Mouse (Mus musculus): ENCODE data around the gene Slc9a9. TPM values are rescaled to one million over a fixed set of nuclear protein-coding genes. Genes with fewer than 3 reads are reported as not detected.

The Slc9a9 gene
- total RNA-seq, 2 experiments from 2014 or later, result 5.4 to 13.0 TPM

DNA sequence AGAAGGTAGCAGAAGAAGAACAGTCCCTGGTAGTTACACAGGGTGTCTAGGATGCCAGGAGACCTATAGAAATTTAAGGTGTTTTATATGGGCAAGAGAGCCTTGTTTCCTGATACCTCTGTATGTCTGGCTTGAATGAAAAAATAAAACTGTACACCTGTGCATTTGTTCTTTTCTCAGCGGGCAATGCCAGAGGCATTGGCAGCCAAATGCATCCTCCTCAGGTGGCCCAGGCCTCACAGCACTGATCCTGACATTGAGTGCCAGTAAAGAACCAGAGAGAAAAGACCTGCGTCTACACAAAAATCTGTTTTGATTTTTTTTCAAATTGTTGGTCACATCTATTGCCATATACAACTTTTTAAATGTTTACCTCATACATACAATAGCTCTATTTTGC is 121.3 kb downstream of the Slc9a9 start:
- no peak for ATAC-seq (replicated peaks; ENCODE audit: low FRiP score, poor library complexity, severe bottlenecking)

DNA sequence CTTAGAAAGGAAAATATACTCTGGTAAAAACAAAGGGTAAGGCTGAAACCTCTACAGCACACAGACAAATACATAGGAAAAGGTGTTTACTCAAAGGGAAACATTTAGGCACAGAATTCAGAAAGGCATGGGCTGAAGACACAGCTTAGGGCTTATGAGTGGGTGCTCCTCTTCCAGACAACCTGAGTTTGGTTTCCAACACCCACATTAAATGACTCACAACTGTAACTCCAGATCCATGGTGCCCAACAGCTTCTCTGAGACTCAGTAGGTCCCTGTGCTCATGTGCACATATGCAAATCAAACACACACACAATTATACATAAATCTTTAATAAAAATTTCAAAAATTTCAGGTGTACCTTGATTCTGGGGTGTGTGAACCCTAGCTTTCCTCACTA is 133.4 kb downstream of the Slc9a9 start:
- no peak for ATAC-seq (replicated peaks; ENCODE audit: low FRiP score, poor library complexity, severe bottlenecking)

DNA sequence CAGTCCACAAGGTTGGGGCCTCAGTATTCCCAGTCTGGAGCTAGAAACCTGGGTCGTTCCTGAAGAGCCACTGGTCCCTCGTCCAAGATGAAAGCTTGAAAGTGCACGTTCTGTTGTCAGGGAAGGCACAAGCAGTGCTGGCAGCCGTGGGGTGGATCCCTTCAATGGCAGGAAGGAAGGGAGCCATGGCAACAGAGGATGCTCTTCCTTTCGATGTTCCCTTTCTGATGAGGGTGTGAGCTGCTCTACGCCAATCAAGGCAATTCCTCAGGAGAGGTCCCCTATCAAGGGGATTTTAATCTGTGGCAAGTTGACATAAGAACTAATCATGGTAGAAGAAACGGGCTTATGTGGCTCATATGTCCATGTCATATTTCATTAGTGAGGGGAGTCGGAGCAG is 135.8 kb downstream of the Slc9a9 start:
- no peak for ATAC-seq (replicated peaks; ENCODE audit: low FRiP score, poor library complexity, severe bottlenecking)

DNA sequence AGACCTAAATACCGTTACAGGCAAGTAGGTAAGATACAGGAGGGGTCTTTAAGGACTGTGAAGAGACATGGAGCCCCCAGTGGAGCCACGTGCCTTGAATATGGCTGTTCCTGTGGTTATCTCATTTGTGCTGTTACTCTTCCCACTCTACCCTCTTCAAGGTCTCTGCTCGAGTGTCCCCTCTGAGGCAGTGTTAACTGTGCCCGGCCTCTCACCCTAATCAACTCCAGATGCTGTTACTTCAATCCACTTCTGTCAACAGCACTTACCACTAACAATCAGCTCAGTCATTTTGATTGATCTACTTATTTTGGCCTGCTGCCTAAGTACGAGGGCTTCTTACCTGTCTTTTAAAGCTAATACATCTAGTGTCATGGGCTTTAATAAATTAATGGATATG is 145.8 kb downstream of the Slc9a9 start:
- no peak for ATAC-seq (replicated peaks; ENCODE audit: low FRiP score, poor library complexity, severe bottlenecking)

DNA sequence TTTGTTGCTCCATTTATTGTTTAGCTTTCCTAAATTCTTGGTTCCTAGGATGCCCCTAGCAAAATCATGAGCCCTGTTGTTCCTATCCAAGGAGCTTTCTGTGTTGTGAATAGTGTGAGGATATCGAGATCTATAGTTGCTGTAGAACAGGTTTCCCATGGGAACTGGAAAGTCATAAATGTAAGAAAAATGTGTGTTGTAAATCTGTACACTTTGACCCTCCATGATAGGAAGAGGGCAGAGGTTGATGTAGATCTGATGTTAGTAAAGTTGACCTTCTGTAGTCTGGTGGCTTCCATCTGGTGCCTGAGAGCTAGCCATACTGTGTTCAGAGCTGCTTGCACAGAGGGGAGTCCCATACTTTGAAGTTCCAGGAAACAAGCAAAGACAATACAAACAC is 151.6 kb downstream of the Slc9a9 start:
- no peak for ATAC-seq (replicated peaks; ENCODE audit: low FRiP score, poor library complexity, severe bottlenecking)

DNA sequence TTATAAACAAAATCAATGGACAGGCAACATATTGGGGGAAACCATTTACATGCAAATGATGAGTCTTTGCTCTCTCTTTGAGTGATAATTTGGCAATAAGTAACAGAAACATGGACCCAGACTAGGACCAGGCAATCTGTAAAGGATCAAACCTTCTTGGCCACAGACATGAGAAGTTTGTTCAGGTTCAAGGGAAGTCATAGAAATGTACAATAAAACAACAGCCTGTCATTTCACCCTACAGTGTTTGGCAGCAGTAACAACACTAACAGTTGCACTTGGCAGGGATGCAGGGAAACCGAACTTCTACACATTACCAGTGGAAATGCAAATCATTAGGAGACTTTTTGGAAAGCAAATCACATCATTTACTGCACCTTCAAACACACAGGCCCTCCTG is 164.1 kb downstream of the Slc9a9 start:
- no peak for ATAC-seq (replicated peaks; ENCODE audit: low FRiP score, poor library complexity, severe bottlenecking)

DNA sequence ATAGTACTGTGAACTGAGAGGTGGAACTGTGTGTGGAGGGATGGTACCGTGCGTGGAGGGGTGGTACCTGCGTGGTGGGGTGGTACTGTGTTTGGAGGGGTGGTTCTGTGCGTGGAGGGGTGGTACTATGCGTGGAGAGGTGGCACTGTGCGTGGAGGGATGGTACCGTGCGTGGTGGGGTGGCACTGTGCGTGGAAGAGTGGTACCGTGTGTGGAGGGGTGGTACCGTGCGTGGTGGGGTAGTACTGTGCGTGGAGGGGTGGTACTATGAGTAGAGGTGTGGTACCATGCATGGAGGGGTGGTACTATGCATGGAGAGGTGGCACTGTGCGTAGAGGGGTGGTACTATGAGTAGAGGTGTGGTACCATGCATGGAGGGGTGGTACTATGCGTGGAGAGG is 167.7 kb downstream of the Slc9a9 start:
- no peak for ATAC-seq (replicated peaks; ENCODE audit: low FRiP score, poor library complexity, severe bottlenecking)

DNA sequence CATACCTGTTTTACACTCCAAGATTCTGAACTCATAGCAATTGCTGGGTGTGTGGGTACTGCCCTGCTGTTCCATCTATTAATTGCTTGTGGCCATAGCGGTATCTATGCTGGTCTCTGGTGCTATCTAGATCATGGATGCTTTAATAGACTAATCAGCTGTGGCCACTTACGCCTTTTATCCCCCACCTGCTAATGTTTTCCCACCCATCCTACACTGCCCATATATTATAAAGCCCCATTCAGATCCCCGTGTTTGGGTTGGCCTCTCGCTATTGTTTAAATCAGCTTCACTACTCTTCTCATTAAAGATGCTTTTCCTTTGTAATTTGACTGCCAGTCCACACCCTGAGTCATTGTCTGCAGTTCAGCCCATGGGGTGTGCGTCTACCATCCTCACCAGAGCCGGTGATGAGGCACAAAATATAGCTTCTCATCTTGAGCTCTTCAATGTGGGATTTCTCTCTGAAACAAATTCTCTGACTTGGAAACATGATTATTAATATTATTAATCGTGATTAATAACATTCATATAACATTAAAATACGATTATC is 168.8 kb downstream of the Slc9a9 start:
- ATAC-seq (replicated peaks; ENCODE audit: low FRiP score, poor library complexity, severe bottlenecking), result no peak

DNA sequence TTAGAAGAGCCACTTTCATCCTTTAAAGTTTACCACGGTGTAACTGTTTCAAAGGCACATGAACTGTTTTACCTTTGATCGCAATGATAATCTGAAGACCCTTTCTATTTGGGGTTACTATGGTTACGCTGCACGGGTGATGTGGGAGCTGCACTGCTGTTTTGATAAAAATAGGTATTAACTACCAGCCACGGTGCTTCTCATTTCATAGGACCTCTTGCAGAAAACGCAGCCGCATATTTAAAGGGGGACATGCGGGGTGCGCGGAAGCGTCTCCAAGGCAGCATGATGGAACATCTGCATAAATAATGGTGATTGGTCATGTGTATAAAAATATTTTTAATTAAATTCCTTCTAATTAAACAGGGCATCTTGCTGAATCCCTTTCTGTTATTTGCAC is 169.5 kb downstream of the Slc9a9 start:
- no peak for ATAC-seq (replicated peaks; ENCODE audit: low FRiP score, poor library complexity, severe bottlenecking)

DNA sequence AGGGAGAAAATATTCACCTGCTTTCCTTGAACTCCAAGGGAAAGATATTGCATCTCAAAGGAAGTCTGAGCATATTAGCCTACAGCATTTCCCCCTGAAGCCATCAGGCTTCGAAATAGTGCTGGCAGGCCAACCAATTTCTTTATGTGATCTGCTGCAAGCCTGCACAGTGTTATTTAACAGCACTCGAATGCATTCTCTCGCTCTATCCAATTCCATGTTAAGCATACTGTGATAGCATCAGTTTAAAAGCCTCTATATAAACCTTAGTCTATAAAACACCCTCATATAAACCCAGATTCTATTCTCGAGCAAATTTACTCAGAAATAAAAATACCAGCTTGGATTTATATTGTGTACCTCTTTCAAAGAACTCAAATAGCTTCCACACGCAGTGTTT is 170.7 kb downstream of the Slc9a9 start:
- ATAC-seq (replicated peaks; ENCODE audit: low FRiP score, poor library complexity, severe bottlenecking), result no peak

DNA sequence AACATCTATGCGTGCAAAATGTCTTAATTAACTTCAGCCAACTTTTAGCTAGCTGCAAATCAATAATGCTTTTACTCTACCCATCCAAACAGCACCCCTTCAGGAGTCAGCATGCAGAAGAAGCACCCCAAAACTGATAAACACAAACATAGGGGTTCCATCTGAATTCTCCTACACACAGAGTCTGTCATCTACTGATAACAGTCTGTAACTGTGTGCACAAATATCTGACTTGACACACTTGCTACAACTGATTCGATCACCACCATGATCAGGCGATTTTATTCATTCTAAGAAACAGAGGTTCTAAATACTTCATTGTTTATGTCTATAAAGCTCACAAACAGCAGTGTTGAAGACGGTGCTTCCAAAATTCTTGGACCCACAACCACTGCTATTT is 171.3 kb downstream of the Slc9a9 start:
- ATAC-seq (replicated peaks; ENCODE audit: low FRiP score, poor library complexity, severe bottlenecking), result no peak

DNA sequence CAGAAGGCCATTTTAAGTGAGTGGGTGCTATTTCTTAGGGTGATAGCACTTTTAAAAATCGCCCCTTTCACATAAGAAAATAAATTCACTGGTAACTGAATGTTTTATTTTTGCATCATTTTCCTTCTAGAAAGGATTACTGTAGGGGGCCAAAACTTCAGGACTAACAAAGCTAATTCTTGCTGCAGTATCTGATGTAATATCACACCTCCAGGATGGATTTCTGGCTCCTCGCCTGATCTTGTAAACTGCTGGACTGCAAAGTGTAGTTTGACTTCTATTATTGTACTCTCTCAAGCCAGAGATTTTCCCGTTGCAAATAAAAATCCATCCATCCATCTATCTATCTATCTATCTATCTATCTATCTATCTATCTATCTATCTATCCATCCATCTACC is 174.5 kb downstream of the Slc9a9 start:
- no peak for ATAC-seq (replicated peaks; ENCODE audit: low FRiP score, poor library complexity, severe bottlenecking)

DNA sequence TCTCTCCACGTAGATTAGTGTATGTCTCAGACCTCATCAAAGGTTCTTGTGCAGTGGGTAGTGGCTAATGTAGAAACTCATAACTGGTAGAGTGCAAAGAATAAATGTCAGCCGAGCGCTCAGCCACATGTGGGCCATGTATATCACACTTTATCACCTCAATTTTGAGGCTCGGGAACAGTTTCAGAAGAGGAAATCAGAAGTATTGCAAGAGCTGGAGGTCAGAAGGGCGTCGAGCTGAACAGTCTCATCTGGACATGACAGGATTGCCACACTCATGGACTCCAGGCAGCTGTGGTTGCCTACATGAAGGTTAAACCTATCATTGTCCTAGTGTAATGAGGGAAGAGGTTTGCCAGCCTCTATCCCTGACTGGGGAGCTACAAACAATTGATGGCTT is 177.9 kb downstream of the Slc9a9 start:
- no peak for ATAC-seq (replicated peaks; ENCODE audit: low FRiP score, poor library complexity, severe bottlenecking)

DNA sequence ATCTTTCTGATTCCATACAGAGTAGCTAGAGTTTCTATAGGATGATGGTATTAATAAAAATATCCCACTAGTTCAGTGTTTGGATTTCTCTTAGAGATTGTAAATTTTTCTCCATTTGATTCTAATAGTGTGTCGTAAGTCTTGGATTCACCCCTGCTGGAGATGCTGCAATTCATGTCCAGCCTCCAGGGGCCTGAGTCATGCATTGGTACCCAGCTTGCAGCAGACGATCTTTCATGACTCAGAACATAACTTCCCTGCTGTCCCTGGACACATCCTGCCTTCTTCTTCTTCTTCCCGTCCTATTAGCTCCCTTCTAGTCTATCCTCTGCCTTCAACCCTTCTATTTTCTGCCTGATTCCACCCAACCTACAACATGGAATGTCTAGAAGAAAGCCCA is 181.8 kb downstream of the Slc9a9 start:
- ATAC-seq (replicated peaks; ENCODE audit: low FRiP score, poor library complexity, severe bottlenecking), result no peak

DNA sequence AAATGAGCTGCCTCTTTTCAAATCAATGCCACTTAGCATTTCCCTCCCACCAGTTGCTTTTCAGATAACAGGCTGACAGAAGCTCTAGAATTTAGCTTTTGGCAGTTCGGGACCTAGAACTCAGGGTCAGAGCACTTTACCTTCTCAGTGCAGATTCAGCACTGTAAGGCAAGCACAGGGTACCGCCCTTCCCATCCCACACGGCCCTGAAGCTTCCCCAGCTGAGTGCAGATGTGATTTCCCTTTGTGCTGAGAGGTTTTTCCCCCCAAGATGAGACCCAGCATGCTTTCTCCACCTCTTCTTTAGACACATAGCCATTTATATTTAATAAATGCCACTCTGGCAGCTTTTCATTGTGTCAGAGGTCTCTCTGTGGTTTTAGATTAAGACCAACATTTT is 186.4 kb downstream of the Slc9a9 start:
- ATAC-seq (replicated peaks; ENCODE audit: low FRiP score, poor library complexity, severe bottlenecking), result no peak

DNA sequence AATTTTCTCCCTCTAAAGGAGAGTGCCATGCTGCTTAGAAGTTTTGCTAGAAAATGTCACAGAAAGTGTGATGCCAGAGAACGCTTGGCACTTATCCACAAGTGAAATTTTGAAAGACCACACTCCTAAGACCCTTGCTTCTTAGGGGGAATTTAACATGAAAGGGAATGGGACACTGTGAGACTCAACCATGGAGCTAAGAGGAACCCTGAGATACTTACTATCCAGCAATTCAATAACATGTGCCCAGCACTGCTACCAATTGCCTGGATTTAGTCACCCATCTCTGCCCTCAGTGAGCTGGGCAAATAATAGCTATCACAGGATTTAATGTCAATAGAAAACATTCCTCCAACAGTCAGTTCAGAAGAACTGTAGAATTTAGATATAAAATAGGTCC is 198.8 kb downstream of the Slc9a9 start:
- ATAC-seq (replicated peaks; ENCODE audit: low FRiP score, poor library complexity, severe bottlenecking), result no peak

DNA sequence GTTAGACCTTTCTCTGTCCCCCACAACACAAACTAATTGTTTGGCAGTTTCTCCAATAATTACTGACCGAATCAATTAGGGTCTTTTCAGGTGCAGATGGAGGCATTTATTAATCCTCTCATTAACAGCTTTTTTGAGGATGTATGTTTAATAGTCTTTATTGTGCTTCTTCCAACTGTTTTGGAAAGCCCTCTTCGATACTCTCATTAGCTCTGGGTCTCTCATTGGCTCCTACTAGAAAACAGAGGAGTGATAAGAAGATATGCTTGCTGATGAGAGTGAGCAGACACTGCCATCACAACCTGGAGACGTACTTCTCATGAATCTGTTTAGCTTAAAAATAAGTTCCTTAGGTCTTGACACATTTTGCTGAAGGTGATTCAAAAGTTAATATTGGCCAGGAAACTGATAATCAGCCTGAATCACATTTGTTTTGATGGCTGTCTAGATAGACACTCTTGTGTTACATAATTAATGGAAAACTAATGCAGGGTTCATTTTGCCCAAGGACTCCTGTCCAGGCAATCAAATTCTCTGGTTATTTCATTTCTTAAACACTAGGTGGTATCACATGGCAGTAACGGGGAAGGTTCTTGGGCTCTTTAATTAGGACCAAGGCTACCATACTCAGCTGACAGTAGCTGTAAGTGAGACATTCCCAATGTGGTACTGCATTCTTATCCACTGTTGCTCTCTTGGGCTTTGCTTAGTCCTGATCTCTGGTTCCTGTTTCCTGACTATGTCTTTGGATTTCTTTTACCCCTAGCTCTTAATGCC is 199.5 kb downstream of the Slc9a9 start:
- no peak for ATAC-seq (replicated peaks; ENCODE audit: low FRiP score, poor library complexity, severe bottlenecking)

DNA sequence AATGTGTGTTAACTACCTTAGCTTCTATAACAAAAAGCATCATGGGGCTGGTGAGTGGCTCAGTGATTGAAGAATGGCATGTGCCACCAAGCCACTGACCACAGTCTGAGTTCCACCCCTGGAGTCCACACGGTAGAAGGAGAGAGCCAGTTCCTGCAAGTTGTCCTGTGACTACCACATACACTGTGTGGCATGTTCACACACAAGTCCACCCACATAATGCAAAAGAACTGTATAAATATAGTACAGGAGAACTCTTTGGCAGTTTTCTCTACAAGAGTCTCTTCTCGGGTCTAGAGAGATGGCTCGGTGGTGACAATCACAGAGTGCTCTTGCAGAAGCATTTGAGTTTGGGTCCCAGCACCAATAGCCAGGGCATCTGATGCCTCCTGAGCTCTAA is 212.8 kb downstream of the Slc9a9 start:
- no peak for ATAC-seq (replicated peaks; ENCODE audit: low FRiP score, poor library complexity, severe bottlenecking)

DNA sequence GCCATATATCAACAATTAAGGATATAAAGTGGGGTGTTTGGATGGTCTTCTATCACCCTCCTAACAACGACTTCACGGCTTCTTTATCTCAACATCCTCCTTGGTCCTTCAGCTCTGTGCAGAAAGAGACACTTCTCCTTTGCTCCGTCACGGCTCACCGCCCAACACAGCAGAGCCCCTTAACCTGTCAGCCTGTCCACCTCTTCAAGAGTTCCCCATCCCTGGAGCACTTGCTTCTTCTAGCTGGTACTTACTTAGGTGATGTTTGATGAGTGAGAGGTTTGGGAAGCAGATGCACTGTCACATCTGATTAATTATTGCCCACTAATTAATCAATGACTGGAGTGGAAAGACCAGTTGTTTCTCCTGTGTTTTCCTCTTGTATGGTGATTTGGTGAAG is 213.7 kb downstream of the Slc9a9 start:
- no peak for ATAC-seq (replicated peaks; ENCODE audit: low FRiP score, poor library complexity, severe bottlenecking)

DNA sequence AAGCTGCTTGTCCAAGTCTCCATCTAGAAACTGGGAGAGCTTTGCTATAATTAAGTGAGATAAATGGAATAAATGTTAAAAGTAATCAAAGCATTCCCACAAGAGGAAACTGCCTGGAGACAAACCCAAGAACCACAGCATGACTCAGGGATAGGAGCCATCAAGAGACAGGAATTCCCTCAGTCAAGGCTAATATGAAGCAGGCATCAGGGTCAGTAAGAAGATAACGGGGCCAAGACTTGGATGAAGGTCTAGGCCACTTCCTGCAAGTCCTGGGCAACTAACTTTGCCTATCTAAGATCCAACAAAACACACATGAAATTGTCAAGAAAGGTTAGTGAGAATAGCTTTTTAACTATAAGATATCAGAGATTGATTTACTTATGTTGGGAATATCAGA is 215.4 kb downstream of the Slc9a9 start:
- ATAC-seq (replicated peaks; ENCODE audit: low FRiP score, poor library complexity, severe bottlenecking), result no peak

DNA sequence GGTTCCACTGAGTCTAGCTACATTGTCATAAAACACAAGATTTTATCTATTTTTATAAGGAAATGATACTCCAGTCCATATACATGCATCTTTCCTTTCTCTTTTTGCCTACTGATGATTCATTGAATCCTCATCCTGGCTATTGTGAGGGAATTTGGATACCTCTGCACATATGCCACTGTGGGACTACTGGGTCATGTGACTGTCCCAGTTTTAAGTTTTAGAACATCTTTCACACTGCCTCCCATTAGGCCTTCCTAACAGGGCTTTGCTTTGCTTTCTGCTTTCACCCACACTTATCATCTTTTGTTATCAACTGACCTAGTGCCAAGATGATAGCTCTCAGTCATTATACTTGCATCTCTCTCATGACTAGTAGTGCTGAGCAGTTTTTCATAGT is 219.9 kb downstream of the Slc9a9 start:
- ATAC-seq (replicated peaks; ENCODE audit: low FRiP score, poor library complexity, severe bottlenecking), result no peak

DNA sequence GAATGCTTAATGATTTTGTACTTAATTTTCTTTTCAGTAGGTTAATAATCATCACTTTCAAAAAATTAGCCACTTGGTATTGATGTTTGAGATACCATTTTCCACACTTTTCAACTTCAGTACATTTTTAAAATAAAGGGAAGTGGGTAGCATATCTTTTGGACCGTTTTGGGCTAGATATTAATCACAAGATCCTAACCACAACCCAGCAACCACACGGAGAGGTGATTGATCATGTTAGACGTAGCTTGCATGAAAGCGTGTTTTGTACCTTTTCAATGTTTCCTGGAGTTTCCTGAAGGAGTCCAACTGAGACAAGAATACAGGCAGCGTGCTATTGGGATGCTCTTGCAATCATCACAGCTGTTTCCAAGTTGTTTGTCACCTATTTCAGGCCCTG is 226.2 kb downstream of the Slc9a9 start:
- ATAC-seq (replicated peaks; ENCODE audit: low FRiP score, poor library complexity, severe bottlenecking), result no peak

Measured in erythroid progenitor cell, adult 5-6 weeks (primary cell).